Mouse (Mus musculus) megakaryocyte, embryonic 14.5 days (primary cell): Measurements from ENCODE around the gene Prepl. TPM values are rescaled to one million over a fixed set of nuclear protein-coding genes. Genes with fewer than 3 reads are reported as not detected.

Experiments used
- H3K27me3 ChIP-seq: replicated peaks from 2 replicates; pipeline ENCODE3; 2012; ENCODE audit warnings: inconsistent platforms
- H3K36me3 ChIP-seq: replicated peaks from 2 replicates; pipeline ENCODE3; 2012; ENCODE audit warnings: low read length, inconsistent platforms, mixed read lengths
- H3K4me1 ChIP-seq: 2 replicates; pipeline ENCODE4 v1.6.1; 2012; ENCODE audit warnings: inconsistent platforms
- H3K4me3 ChIP-seq: replicated peaks from 2 replicates; pipeline ENCODE3; 2012; ENCODE audit warnings: moderate library complexity, mild to moderate bottlenecking, inconsistent platforms
- H3K9me3 ChIP-seq: 2 replicates; pipeline ENCODE4 v1.6.1; 2012; ENCODE audit warnings: inconsistent platforms
- FLI1 ChIP-seq: IDR thresholded peaks from 2 replicates; pipeline ENCODE4 v1.6.1; 2012; ENCODE audit warnings: low read length, inconsistent platforms, mixed read lengths
- GATA1 ChIP-seq: IDR thresholded peaks from 3 replicates; pipeline ENCODE4 v1.6.1; 2012; ENCODE audit warnings: mixed read lengths, low read length, inconsistent platforms, borderline replicate concordance
- polyA plus RNA-seq: library from polyadenylated mRNA; stranded (reverse); fragments of >175 nt; gene quantifications from 2 replicates; pipeline ENCODE4 v1.2.3, GENCODE M21; 2012; ENCODE audit warnings: low replicate concordance; ENCODE audit not compliant: insufficient read depth

Prepl gene
- polyA plus RNA-seq, 1 experiment: 2.0 TPM

DNA sequence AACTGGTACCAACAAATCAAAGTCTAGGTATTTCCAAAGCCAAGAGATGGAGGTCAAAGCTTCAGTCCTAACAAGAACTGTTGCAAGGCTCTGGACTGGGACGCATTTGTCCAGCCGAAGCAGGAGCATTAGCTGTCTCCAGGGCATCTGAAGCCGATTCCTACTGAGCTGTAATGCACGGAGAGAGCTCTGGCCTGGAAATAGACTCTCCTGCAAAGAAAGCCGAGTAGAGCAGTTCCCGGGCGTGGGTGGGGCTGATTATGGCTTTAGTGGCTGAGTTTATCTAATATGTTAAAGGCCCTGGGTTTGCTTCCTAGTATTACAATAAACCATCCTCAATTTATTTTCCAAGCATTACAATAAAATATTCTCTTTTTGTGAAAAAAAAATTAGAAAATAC, 16.8 kb downstream of the Prepl start:
- no peak overlapping the region for H3K4me3 ChIP-seq
- no peaks in the 10 kb centered on the region for H3K9me3 ChIP-seq
- H3K36me3 ChIP-seq: peaks cover 100% of the 10 kb centered on the region
- H3K4me1 ChIP-seq: peaks cover 10% of the 10 kb centered on the region; the same call in 1 of the 2 replicates
- TF ChIP-seq GATA1 (no peak), FLI1 (no peak)
- no peaks in the 10 kb centered on the region for H3K27me3 ChIP-seq

- Histone ChIP-seq H3K9me3 (no peaks in the 10 kb centered on the region), H3K4me1 (peaks cover 13% of the 10 kb centered on the region), H3K4me3 (no peak overlapping the region), H3K27me3 (no peaks in the 10 kb centered on the region), H3K36me3 (peaks cover 99% of the 10 kb centered on the region)
- no peak for TF ChIP-seq FLI1
These were observed 17.7 kb downstream of the Prepl start for GRCm38 (mm10) chr17:85072383-85072782.

GRCm38 (mm10) chr17:85071088-85071775, 18.8 kb downstream of the Prepl start:
- Histone ChIP-seq H3K4me3 (no peak overlapping the region), H3K4me1 (peaks cover 22% of the 10 kb centered on the region), H3K27me3 (no peaks in the 10 kb centered on the region), H3K36me3 (peaks cover 99% of the 10 kb centered on the region), H3K9me3 (no peaks in the 10 kb centered on the region)
- TF ChIP-seq FLI1 (no peak), GATA1 (no peak)

DNA sequence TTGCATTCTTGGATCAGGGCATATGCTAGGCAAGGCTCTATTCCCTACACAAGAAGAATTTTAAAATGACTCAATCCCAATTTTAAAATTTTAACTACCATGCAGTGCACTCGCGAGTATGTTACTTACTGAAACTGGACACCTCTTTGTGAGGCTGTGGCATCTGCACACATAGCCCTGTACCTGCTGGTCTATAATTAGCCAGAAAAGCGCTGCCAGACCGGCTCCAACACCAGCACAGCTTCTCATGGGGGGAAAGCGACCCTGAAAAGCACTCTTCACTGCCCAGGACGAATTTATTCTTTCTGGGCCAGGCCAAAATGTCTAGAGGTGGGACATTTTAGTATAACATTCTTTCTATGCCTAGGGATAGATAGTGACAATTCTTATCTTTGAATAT, 19.4 kb downstream of the Prepl start:
- no peak for TF ChIP-seq GATA1
- no peak for TF ChIP-seq FLI1
- Histone ChIP-seq H3K36me3 (peaks cover 99% of the 10 kb centered on the region), H3K9me3 (no peaks in the 10 kb centered on the region), H3K27me3 (no peaks in the 10 kb centered on the region), H3K4me3 (no peak overlapping the region), H3K4me1 (peaks cover 22% of the 10 kb centered on the region)

DNA sequence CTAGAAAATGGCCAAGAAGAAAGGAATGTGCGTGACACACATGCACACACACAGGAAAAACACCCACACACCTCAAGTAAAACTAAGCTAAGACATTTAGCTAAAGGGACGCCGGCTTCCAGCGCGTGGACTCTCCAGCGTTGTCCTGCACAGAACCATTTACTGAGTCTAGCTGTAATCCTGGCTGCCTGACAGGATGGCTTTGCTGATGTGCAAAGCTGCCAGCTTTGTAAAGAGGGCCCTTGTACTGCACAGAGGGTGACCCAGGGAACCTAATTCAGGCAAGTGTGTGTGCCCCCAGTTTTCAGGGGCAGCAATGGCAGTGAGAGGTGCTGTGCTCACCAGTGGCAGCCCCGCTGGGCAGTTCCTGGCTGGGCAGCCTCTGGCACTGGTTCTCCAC, 22.7 kb downstream of the Prepl start:
- Histone ChIP-seq H3K4me3 (no peak overlapping the region), H3K9me3 (no peaks in the 10 kb centered on the region), H3K27me3 (no peaks in the 10 kb centered on the region), H3K36me3 (peaks cover 99% of the 10 kb centered on the region), H3K4me1 (peaks cover 47% of the 10 kb centered on the region)
- TF ChIP-seq FLI1 (no peak), GATA1 (no peak)

DNA sequence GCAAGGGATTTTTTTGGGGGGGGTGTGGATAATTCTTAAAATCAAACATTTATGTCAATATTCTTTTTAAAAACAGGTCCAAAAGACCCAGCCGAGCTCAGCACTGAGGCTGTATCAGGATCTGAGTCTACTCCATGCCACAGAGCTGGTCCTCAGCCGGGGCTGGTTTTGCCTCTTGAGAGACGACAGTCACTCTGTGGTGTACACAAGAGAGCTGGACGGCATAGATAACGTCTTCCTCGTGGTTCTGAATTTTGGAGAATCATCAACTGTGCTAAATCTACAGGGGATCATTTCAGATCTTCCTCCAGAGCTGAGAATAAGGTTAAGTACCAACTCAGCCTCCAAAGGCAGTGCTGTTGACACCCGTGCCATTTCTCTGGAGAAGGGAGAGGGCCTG, 26.5 kb downstream of the Prepl start:
- TF ChIP-seq FLI1 (no peak), GATA1 (no peak)
- no peaks in the 10 kb centered on the region for H3K27me3 ChIP-seq
- H3K9me3 ChIP-seq: no peaks in the 10 kb centered on the region
- H3K36me3 ChIP-seq: peaks cover 84% of the 10 kb centered on the region
- peaks cover 66% of the 10 kb centered on the region for H3K4me1 ChIP-seq
- H3K4me3 ChIP-seq: peak overlapping the region; percentile 59

DNA sequence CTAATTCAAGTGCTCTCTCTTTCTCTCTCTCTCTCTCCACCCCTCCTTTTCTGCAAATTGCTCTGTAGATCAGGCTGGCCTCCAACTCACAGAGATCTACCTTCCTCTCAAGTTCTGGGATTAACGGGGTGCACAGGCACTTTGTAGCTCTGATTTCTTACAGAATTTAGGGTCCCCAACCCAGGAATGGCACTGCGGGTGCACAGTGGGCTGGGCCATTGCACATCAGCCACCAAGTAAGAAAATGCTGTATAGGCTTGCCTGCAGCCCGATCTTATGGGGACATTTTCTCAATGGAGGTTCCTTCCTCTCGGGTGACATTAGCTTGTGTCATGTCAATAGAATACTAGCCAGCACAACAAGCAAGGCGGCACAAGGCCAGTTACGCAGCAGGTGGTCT, 30.9 kb downstream of the Prepl start:
- Histone ChIP-seq H3K36me3 (peaks cover 40% of the 10 kb centered on the region), H3K4me1 (peaks cover 59% of the 10 kb centered on the region), H3K9me3 (no peaks in the 10 kb centered on the region), H3K4me3 (no peak overlapping the region), H3K27me3 (no peaks in the 10 kb centered on the region)
- TF ChIP-seq GATA1 (no peak), FLI1 (no peak)

DNA sequence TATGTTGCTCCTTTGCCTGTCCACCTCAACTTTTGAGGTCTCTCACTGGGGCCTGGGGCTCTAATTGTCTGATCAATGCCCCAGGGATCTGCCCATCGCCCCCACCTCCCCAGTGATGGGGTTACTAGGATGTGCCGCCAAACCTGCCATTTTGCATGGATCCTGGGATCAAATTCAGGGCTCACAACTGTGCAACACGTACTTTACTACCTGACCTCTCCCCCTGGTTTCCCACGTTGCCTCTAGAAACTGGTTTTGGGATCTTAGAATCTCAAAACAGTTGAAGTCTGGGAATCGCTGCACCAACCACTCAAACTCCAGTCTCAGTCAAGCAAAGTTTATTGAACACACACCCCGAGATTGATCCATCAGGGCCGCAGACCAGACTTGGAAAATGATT, 31.8 kb downstream of the Prepl start:
- Histone ChIP-seq H3K4me3 (no peak overlapping the region), H3K4me1 (peaks cover 58% of the 10 kb centered on the region), H3K27me3 (no peaks in the 10 kb centered on the region), H3K9me3 (no peaks in the 10 kb centered on the region), H3K36me3 (peaks cover 32% of the 10 kb centered on the region)
- no peak for TF ChIP-seq FLI1

GRCm38 (mm10) chr17:85048379-85048778, 41.7 kb downstream of the Prepl start:
- no peak for TF ChIP-seq FLI1
- Histone ChIP-seq H3K9me3 (no peaks in the 10 kb centered on the region), H3K36me3 (peaks cover 4% of the 10 kb centered on the region), H3K27me3 (peaks cover 13% of the 10 kb centered on the region), H3K4me1 (peaks cover 19% of the 10 kb centered on the region), H3K4me3 (no peak overlapping the region)

- Histone ChIP-seq H3K27me3 (peaks cover 20% of the 10 kb centered on the region), H3K9me3 (no peaks in the 10 kb centered on the region), H3K36me3 (no peaks in the 10 kb centered on the region), H3K4me3 (no peak overlapping the region), H3K4me1 (peaks cover 3% of the 10 kb centered on the region; the same call in 1 of the 2 replicates)
- no peak for TF ChIP-seq GATA1
- no peak for TF ChIP-seq FLI1
These were observed 44.9 kb downstream of the Prepl start for GRCm38 (mm10) chr17:85045160-85045559.

- Histone ChIP-seq H3K4me3 (no peak overlapping the region), H3K27me3 (peaks cover 20% of the 10 kb centered on the region), H3K9me3 (no peaks in the 10 kb centered on the region), H3K36me3 (no peaks in the 10 kb centered on the region), H3K4me1 (peaks cover 3% of the 10 kb centered on the region; the same call in 1 of the 2 replicates)
- TF ChIP-seq FLI1 (no peak), GATA1 (no peak)
These were observed 45.6 kb downstream of the Prepl start for GRCm38 (mm10) chr17:85044466-85044865.
